Mouse (Mus musculus): ENCODE data around the gene Napsa. TPM values are rescaled to one million over a fixed set of nuclear protein-coding genes. Genes with fewer than 3 reads are reported as not detected.

Napsa gene
- polyA plus RNA-seq, 1 experiment from 2014 or later: 1.7 TPM

DNA sequence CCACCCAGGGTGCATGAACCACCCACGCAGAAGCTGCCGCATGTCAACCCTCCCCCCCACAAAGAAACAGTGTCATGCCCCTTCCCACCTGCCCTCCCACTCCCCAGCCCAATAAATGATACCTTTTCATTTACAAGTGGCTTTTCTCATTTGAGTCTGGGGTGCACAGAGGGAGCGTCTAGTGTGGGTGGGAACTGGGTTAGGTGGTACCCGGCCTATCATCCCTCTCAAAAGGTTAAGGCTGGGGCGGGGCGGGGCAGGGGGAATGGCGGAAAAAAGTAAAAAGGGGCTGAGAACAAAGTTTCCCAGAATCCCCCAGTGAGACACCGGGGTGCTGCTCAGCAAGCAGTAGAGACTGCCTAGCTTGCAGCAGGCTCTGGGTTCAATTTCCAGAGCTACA is 32.4 kb downstream of the Napsa start:
- no peaks in the 10 kb centered on the region for H3K36me3 ChIP-seq
- no peak overlapping the region for H3K9ac ChIP-seq
- H3K27me3 ChIP-seq: peaks cover 87% of the 10 kb centered on the region
- peak; percentile 3; the same call in 1 of the 2 replicates for ATAC-seq (ENCODE audit: low FRiP score)
- peak overlapping the region; percentile 29 for H3K4me3 ChIP-seq
- H3K9me3 ChIP-seq: no peaks in the 10 kb centered on the region
- under 1% methylated on average over 8 of the region's 8 CpGs for WGBS
- H3K4me2 ChIP-seq: peak overlapping the region; percentile 47
- peaks cover 44% of the 10 kb centered on the region for H3K4me1 ChIP-seq (replicated peaks)
- H3K27ac ChIP-seq: no peak overlapping the region

DNA sequence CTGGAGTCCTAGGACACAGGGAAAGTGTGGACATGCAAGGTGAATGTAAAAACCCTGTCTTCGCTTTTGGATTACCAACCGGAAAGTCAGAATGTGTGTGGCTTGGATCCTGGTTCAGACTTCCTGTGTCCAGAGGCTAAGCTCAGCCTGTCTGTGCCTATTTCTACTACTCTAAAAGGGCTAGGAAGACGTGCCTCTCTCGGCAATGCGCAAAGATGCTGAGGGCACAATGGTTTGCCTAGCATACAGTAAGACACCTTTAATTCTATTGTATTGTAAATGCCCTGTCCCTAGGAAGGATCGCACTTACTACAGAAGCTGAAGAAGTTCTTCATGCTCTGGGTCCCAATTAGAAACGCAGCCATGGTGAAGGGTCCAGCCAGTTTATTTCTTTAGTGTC is 33.3 kb downstream of the Napsa start:
- Histone ChIP-seq H3K4me1 (replicated peaks) (peaks cover 44% of the 10 kb centered on the region), H3K9me3 (no peaks in the 10 kb centered on the region), H3K36me3 (no peaks in the 10 kb centered on the region), H3K4me3 (no peak overlapping the region), H3K27ac (no peak overlapping the region), H3K9ac (no peak overlapping the region), H3K4me2 (no peak overlapping the region), H3K27me3 (peaks cover 83% of the 10 kb centered on the region)
- no peak for ATAC-seq (ENCODE audit: low FRiP score)
- whole genome bisulfite sequencing: 35% methylated on average over 7 of the region's 7 CpGs

DNA sequence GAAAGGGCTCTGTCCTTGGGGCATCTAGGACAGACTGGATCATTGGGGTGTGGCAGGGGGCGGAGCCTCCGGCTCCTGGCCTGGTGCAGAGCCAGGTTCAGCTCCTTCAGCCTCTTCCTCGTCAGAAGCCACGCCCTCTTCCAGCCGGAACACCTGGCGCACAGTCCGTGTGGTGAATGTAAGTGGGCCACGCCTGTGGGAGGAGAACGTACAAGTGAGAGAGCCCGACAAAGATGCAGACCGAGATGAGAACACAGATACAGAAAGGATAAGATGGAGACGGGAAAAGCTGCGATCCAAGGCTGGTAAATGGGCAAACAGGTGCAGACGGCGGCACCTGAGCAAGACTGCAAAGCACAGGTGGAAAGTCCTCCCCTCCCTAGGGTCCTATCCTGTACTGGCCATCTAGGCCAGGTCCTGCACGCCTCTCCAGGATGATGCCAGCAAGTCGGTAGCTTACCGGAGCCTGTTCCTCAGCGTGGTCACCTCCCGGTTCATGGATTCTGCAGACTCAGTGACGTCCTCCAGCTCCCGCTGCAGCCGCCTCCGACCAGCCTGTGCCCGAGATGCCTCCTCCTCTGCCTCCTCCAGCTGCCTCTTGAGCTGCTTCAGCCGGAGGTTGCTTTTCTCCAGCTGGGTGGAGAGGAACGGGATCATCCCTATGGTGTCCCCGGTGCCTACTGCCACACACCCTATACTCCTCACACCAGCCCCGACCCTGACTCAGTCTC is 34.2 kb downstream of the Napsa start:
- Histone ChIP-seq H3K27ac (no peak overlapping the region), H3K4me2 (0 out of 2 replicates have a peak overlapping the region, but pooled peaks have one; percentile 14), H3K27me3 (peaks cover 79% of the 10 kb centered on the region), H3K9ac (peak overlapping the region; percentile 43; the same call in 1 of the 2 replicates), H3K4me3 (no peak overlapping the region), H3K36me3 (no peaks in the 10 kb centered on the region), H3K4me1 (replicated peaks) (peaks cover 42% of the 10 kb centered on the region), H3K9me3 (no peaks in the 10 kb centered on the region)
- ATAC-seq (ENCODE audit: low FRiP score): no peak
- WGBS: 9% methylated on average over 29 of the region's 29 CpGs

DNA sequence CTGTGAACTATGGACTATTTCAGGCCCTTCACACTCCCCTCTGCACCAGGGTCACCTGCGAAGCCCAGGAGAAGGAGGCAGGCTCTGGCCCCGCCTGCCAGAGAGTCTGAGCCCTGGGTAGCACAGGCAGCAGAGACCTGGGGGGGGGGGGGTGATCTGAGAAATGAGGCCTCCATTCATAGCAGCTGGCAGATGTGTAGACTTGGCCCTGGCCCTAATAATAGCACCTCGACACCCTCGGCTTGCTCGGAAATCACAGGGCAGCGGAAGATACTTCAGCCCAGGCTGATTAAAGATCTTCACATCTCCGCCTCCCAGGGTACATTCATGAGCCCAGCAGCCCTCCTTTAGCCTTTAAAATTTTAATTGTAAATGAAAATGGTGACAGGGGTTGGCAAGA is 40.0 kb downstream of the Napsa start:
- 75% methylated on average over 7 of the region's 7 CpGs for WGBS
- Histone ChIP-seq H3K4me3 (no peak overlapping the region), H3K27ac (no peak overlapping the region), H3K4me2 (no peak overlapping the region), H3K9ac (no peak overlapping the region), H3K9me3 (peaks cover 3% of the 10 kb centered on the region; the same call in 1 of the 2 replicates), H3K36me3 (no peaks in the 10 kb centered on the region), H3K27me3 (peaks cover 56% of the 10 kb centered on the region), H3K4me1 (replicated peaks) (peaks cover 11% of the 10 kb centered on the region)
- no peak for ATAC-seq (ENCODE audit: low FRiP score)

- no peak overlapping the region for H3K9ac ChIP-seq
- peaks cover 6% of the 10 kb centered on the region for H3K9me3 ChIP-seq
- H3K27me3 ChIP-seq: peaks cover 40% of the 10 kb centered on the region
- no peak overlapping the region for H3K4me3 ChIP-seq
- ATAC-seq (ENCODE audit: low FRiP score): no peak
- H3K4me2 ChIP-seq: peak overlapping the region; percentile 25; the same call in 1 of the 2 replicates
- 8% methylated on average over 20 of the region's 20 CpGs for WGBS
- H3K27ac ChIP-seq: no peak overlapping the region
- H3K4me1 ChIP-seq (replicated peaks): peaks cover 11% of the 10 kb centered on the region
- no peaks in the 10 kb centered on the region for H3K36me3 ChIP-seq
These were observed 42.0 kb downstream of the Napsa start for GRCm38 (mm10) chr7:44614041-44614688.

DNA sequence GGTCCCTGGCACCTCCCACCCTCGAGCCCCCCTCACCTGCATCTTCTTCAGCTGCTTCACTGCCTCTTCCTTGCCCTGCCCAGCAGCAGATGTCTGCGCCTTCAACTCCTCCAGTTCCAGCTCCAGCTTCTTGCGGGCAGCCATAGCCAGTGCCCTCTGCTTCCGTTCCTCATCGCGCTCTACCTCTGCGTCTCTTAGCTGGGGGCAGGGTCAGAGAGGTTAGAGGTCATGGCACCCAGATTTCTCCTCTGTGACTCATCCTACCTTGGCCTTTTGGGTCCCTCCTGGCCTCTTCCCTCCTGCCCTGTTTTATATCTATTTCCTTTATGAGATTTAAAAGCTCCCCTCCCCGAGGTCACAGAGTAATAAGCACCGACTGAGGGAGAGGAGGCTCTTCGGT is 43.1 kb downstream of the Napsa start:
- no peak overlapping the region for H3K27ac ChIP-seq
- no peak for ATAC-seq (ENCODE audit: low FRiP score)
- H3K4me3 ChIP-seq: no peak overlapping the region
- peaks cover 11% of the 10 kb centered on the region for H3K4me1 ChIP-seq (replicated peaks)
- peaks cover 8% of the 10 kb centered on the region for H3K9me3 ChIP-seq
- peaks cover 44% of the 10 kb centered on the region for H3K27me3 ChIP-seq
- H3K9ac ChIP-seq: no peak overlapping the region
- WGBS: 12% methylated on average over 10 of the region's 10 CpGs
- H3K36me3 ChIP-seq: no peaks in the 10 kb centered on the region
- no peak overlapping the region for H3K4me2 ChIP-seq

DNA sequence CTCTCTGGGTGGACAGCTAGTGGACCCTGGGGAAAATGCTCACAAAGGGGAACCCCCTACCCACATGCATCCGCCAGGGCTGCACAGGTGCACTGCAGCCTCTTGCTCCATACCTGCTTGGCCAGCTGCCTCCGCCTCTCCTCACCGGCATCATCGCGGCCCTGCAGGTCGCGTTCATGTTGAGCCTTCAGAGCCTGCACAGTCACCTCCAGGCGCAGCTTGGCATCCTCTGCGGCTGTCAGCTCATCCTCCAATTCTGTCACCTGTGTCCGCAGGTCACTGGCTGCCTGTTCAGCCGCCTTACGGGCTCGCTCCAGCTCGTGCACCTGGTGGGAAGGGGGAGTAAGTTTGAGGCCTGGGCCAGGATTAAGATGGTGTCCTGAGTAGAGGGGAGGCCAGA is 43.8 kb downstream of the Napsa start:
- H3K4me3 ChIP-seq: no peak overlapping the region
- H3K9me3 ChIP-seq: peaks cover 8% of the 10 kb centered on the region
- peaks cover 40% of the 10 kb centered on the region for H3K27me3 ChIP-seq
- no peak overlapping the region for H3K4me2 ChIP-seq
- H3K4me1 ChIP-seq (replicated peaks): peaks cover 11% of the 10 kb centered on the region
- no peak overlapping the region for H3K9ac ChIP-seq
- no peak overlapping the region for H3K27ac ChIP-seq
- H3K36me3 ChIP-seq: no peaks in the 10 kb centered on the region
- ATAC-seq (ENCODE audit: low FRiP score): no peak
- 81% methylated on average over 14 of the region's 14 CpGs for WGBS

- peaks cover 11% of the 10 kb centered on the region for H3K4me1 ChIP-seq (replicated peaks)
- ATAC-seq (ENCODE audit: low FRiP score): no peak
- no peak overlapping the region for H3K4me2 ChIP-seq
- H3K27ac ChIP-seq: no peak overlapping the region
- no peaks in the 10 kb centered on the region for H3K36me3 ChIP-seq
- H3K4me3 ChIP-seq: no peak overlapping the region
- WGBS: 86% methylated on average over 3 of the region's 3 CpGs
- peaks cover 8% of the 10 kb centered on the region for H3K9me3 ChIP-seq
- H3K27me3 ChIP-seq: peaks cover 37% of the 10 kb centered on the region
- H3K9ac ChIP-seq: no peak overlapping the region
These were observed 44.9 kb downstream of the Napsa start for GRCm38 (mm10) chr7:44617059-44617458.

GRCm38 (mm10) chr7:44623714-44624542 is 51.7 kb downstream of the Napsa start:
- no peak for ATAC-seq (ENCODE audit: low FRiP score)
- 47% methylated on average over 18 of the region's 18 CpGs for WGBS
- Histone ChIP-seq H3K4me3 (no peak overlapping the region), H3K9ac (no peak overlapping the region), H3K27ac (no peak overlapping the region), H3K4me2 (no peak overlapping the region), H3K27me3 (peaks cover 20% of the 10 kb centered on the region), H3K9me3 (peaks cover 4% of the 10 kb centered on the region; the same call in 1 of the 2 replicates), H3K36me3 (no peaks in the 10 kb centered on the region), H3K4me1 (replicated peaks) (peaks cover 7% of the 10 kb centered on the region; the same call in 1 of the 2 replicates)

GRCm38 (mm10) chr7:44624543-44624826 is 52.3 kb downstream of the Napsa start:
- Histone ChIP-seq H3K4me3 (no peak overlapping the region), H3K36me3 (no peaks in the 10 kb centered on the region), H3K27ac (no peak overlapping the region), H3K9me3 (no peaks in the 10 kb centered on the region), H3K27me3 (peaks cover 18% of the 10 kb centered on the region), H3K4me1 (replicated peaks) (peaks cover 7% of the 10 kb centered on the region; the same call in 1 of the 2 replicates), H3K9ac (no peak overlapping the region), H3K4me2 (no peak overlapping the region)
- no peak for ATAC-seq (ENCODE audit: low FRiP score)
- WGBS: 78% methylated on average over 3 of the region's 3 CpGs

- H3K36me3 ChIP-seq: no peaks in the 10 kb centered on the region
- H3K4me3 ChIP-seq: no peak overlapping the region
These were observed 52.6 kb downstream of the Napsa start for GRCm38 (mm10) chr7:44624828-44625227.

More at GRCm38 (mm10) chr7:44624828-44625227, 52.6 kb downstream of the Napsa start:
- WGBS: 69% methylated on average over 14 of the region's 14 CpGs
- peaks cover 7% of the 10 kb centered on the region; the same call in 1 of the 2 replicates for H3K4me1 ChIP-seq (replicated peaks)
- no peak overlapping the region for H3K27ac ChIP-seq
- ATAC-seq (ENCODE audit: low FRiP score): no peak
- no peak overlapping the region for H3K9ac ChIP-seq
- H3K9me3 ChIP-seq: no peaks in the 10 kb centered on the region
- H3K4me2 ChIP-seq: no peak overlapping the region
- H3K27me3 ChIP-seq: peaks cover 17% of the 10 kb centered on the region
